Mouse (Mus musculus) lung, embryonic 15.5 days (tissue): ENCODE results near the gene Esrrg. TPM values are rescaled to one million over a fixed set of nuclear protein-coding genes. Genes with fewer than 3 reads are reported as not detected.
A peak's percentile ranks its signal among the peaks of the same experiment; 100 is the strongest.

Experiments
- ATAC-seq: fragments of 200-750 bp; cut with Nextera tagmentation; 2 replicates; pipeline ENCODE4 v1.8.0; 2017; ENCODE audit warnings: moderate number of reproducible peaks, borderline replicate concordance; ENCODE audit not compliant: low FRiP score, low TSS enrichment; ENCODE audit errors: extremely low read depth
- H3K27ac ChIP-seq: fragments of 300-500 bp; sonication (generic); 2 replicates; pipeline ENCODE4 v1.5.1; 2015; ENCODE audit warnings: moderate library complexity, mild to moderate bottlenecking, inconsistent platforms
- H3K27me3 ChIP-seq: fragments of 300-500 bp; sonication (generic); 2 replicates; pipeline ENCODE4 v1.6.1; 2015; ENCODE audit warnings: inconsistent platforms
- H3K36me3 ChIP-seq: fragments of 300-500 bp; sonication (generic); 2 replicates; pipeline ENCODE4 v1.6.1; 2015; ENCODE audit warnings: inconsistent platforms
- H3K4me1 ChIP-seq: fragments of 300-500 bp; sonication (generic); 2 replicates; pipeline ENCODE4 v1.6.1; 2015; ENCODE audit warnings: inconsistent platforms
- H3K4me2 ChIP-seq: fragments of 300-500 bp; sonication (generic); 2 replicates; pipeline ENCODE4 v1.6.1; 2015; ENCODE audit warnings: inconsistent platforms, mild to moderate bottlenecking, moderate library complexity
- H3K4me3 ChIP-seq: fragments of 300-500 bp; sonication (generic); 2 replicates; pipeline ENCODE4 v1.5.1; 2015; ENCODE audit warnings: mild to moderate bottlenecking, inconsistent platforms
- H3K9ac ChIP-seq: fragments of 300-500 bp; sonication (generic); 2 replicates; pipeline ENCODE4 v1.6.1; 2015; ENCODE audit warnings: inconsistent platforms
- H3K9me3 ChIP-seq: fragments of 300-500 bp; sonication (generic); 2 replicates; pipeline ENCODE4 v1.6.1; 2016; ENCODE audit warnings: inconsistent platforms
- WGBS: fragments of 180-500 bp; shearing (Covaris S2); methylation state at CpG from one replicate; pipeline ENCODE4 v1.1.7; 2015; 5-methylcytosine and 5-hydroxymethylcytosine counted together
- polyA plus RNA-seq: library from polyadenylated mRNA; unstranded; fragments of >200 nt; fragmentation: Nextera tagmentation; extraction: Ambion mirVana; gene quantifications from 2 replicates; pipeline ENCODE4 v1.2.1, GENCODE M21; 2015

Gene Esrrg
- polyA plus RNA-seq = 0.98 and 2.1 TPM in 2 replicates

GRCm38 (mm10) chr1:187608261-187608921 is at the start of gene Esrrg:
TSS of gene Esrrg (plus strand) at chr1:187608791.
- WGBS = 2% methylated on average over 21 of the region's 21 CpGs
- H3K9ac ChIP-seq = peak within 1 kb of the TSS; percentile 27
- no peaks in the 10 kb centered on the region for H3K36me3 ChIP-seq
- no peaks in the 10 kb centered on the region for H3K9me3 ChIP-seq
- peak within 1 kb of the TSS; percentile 44 for H3K4me3 ChIP-seq
- peaks cover 46% of the 10 kb centered on the region for H3K4me1 ChIP-seq
- no peak for ATAC-seq
- H3K4me2 ChIP-seq = peak within 1 kb of the TSS; percentile 93
- peaks cover 82% of the 10 kb centered on the region for H3K27me3 ChIP-seq
- H3K27ac ChIP-seq = no peak within 1 kb of the TSS

DNA sequence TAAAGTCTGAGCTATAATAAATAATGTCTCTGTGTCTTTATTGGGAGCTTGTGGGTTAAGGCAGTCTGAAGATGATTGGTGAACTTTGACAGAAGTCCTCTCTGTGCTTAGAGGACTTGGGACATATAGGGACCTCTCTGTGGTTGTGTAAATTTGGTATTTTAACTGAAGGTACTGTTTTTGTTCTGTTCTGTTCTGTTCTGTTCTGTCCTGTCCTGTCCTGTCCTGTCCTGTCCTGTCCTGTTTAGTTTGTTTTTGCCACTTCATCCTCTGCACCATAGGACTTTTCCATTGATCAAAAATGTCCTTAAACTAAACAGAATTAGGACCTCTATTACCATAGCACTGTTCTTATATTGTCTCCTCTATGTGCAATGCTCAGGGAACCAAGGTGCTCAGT is 24.6 kb upstream of the Esrrg start:
- no peak for ATAC-seq
- H3K9ac ChIP-seq = no peak overlapping the region

DNA sequence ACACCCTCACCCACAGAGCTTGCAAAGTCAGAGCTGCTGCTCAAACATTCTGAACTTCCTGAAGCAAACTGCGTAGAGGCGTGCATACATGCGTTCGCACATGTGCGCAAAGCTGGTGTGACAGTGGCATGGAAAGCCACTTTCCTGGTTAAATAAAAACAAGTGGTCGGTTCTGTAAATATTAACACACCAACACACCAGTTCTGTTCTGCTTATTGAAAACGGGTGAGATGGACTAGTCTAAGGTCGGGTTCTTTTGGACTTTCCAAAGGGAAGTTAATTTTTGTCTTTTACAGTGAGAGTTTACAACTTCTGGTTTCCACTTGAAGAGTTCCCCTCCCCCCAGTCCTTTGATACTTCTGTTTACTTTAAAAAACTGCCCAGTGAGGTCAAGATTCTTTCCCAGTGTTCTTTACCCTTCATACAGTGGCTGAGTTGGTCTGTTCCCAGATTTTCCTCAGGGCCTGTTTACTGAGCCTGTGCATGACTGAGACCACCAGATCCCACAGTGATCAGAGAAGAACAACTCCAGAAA is 22.0 kb upstream of the Esrrg start:
- Histone ChIP-seq H3K9me3 (no peaks in the 10 kb centered on the region), H3K36me3 (no peaks in the 10 kb centered on the region), H3K9ac (no peak overlapping the region), H3K4me2 (no peak overlapping the region), H3K27ac (no peak overlapping the region), H3K4me1 (no peaks in the 10 kb centered on the region; the same call in 1 of the 2 replicates), H3K27me3 (no peaks in the 10 kb centered on the region), H3K4me3 (no peak overlapping the region)
- 57% methylated on average over 8 of the region's 8 CpGs for WGBS
- ATAC-seq = no peak

More for the DNA sequence above, 24.6 kb upstream of the Esrrg start:
- H3K27me3 ChIP-seq = no peaks in the 10 kb centered on the region
- no peaks in the 10 kb centered on the region for H3K36me3 ChIP-seq
- H3K9me3 ChIP-seq = no peaks in the 10 kb centered on the region
- H3K27ac ChIP-seq = no peak overlapping the region
- no peaks in the 10 kb centered on the region; the same call in 1 of the 2 replicates for H3K4me1 ChIP-seq
- no peak overlapping the region for H3K4me3 ChIP-seq
- H3K4me2 ChIP-seq = no peak overlapping the region

- WGBS = 46% methylated on average over 2 of the region's 2 CpGs
- no peak for ATAC-seq
- H3K27me3 ChIP-seq = peaks cover 57% of the 10 kb centered on the region
These were observed 5.6 kb upstream of the Esrrg start for GRCm38 (mm10) chr1:187602942-187603341.

DNA sequence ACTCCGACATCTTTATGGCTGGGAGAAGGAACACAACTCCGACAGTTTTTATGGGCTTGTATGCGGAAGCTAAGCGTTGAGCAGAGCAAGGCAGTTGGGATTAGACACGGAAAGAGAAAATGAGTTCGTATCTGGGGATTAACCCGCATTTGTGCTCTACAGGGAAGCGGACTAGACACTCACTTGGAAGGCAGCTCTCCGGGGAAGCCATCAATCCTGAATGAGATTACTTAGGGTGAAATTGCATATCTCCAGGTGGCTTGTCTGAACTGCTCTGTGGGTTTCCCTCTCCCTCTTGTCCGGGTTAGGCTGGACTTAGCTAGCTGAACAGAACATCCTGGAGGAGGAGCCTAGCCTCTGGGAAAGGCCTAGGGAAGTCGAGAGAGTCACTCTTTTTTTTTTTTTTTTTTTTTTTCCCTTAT is 4.5 kb upstream of the Esrrg start:
- Histone ChIP-seq H3K36me3 (no peaks in the 10 kb centered on the region), H3K9ac (no peak overlapping the region), H3K9me3 (no peaks in the 10 kb centered on the region), H3K4me3 (no peak overlapping the region), H3K27ac (no peak overlapping the region), H3K27me3 (peaks cover 69% of the 10 kb centered on the region), H3K4me1 (peaks cover 39% of the 10 kb centered on the region), H3K4me2 (peak overlapping the region; percentile 18; the same call in 1 of the 2 replicates)
- no peak for ATAC-seq
- 11% methylated on average over 11 of the region's 11 CpGs for WGBS

More at GRCm38 (mm10) chr1:187602942-187603341, 5.6 kb upstream of the Esrrg start:
- peaks cover 29% of the 10 kb centered on the region for H3K4me1 ChIP-seq
- H3K36me3 ChIP-seq = no peaks in the 10 kb centered on the region
- no peak overlapping the region for H3K4me3 ChIP-seq
- no peak overlapping the region for H3K27ac ChIP-seq
- no peak overlapping the region for H3K4me2 ChIP-seq
- no peak overlapping the region for H3K9ac ChIP-seq
- no peaks in the 10 kb centered on the region for H3K9me3 ChIP-seq

DNA sequence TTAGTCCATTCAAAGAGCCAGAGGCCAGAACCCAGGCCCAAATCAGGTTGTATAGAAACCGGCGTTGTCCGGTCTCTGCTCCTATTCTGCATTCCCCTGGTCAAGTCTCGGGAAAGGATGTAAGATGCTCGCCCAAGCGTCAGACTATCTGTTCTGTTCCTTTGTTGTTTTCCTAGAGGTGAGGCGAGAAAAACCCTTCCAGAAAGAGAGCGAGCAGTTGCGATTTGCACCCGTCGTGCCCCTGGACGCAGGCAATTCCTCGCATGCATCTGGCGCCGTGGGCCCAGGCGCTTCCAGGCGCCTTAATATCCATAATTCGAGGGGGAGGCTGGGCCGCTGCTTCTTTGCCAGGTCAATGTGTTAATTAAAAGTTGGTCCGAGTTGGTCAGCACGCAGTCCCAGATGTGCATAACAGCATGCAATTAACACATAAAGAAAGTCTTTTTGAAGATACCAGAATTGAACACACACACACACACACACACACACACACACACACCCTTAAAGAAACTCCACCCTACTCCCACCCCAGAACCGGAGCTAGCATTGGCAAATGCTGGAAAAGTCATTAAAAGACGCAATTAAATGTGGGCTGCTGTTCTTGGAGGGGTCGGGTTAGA is 3.8 kb upstream of the Esrrg start:
- no peak overlapping the region for H3K27ac ChIP-seq
- H3K4me3 ChIP-seq = 0 out of 2 replicates have a peak overlapping the region, but pooled peaks have one; percentile 15
- no peaks in the 10 kb centered on the region for H3K36me3 ChIP-seq
- no peak for ATAC-seq
- peak overlapping the region; percentile 46; the same call in 1 of the 2 replicates for H3K4me2 ChIP-seq
- H3K4me1 ChIP-seq = peaks cover 44% of the 10 kb centered on the region
- peaks cover 76% of the 10 kb centered on the region for H3K27me3 ChIP-seq
- no peak overlapping the region for H3K9ac ChIP-seq
- H3K9me3 ChIP-seq = no peaks in the 10 kb centered on the region
- 23% methylated on average over 24 of the region's 24 CpGs for WGBS

DNA sequence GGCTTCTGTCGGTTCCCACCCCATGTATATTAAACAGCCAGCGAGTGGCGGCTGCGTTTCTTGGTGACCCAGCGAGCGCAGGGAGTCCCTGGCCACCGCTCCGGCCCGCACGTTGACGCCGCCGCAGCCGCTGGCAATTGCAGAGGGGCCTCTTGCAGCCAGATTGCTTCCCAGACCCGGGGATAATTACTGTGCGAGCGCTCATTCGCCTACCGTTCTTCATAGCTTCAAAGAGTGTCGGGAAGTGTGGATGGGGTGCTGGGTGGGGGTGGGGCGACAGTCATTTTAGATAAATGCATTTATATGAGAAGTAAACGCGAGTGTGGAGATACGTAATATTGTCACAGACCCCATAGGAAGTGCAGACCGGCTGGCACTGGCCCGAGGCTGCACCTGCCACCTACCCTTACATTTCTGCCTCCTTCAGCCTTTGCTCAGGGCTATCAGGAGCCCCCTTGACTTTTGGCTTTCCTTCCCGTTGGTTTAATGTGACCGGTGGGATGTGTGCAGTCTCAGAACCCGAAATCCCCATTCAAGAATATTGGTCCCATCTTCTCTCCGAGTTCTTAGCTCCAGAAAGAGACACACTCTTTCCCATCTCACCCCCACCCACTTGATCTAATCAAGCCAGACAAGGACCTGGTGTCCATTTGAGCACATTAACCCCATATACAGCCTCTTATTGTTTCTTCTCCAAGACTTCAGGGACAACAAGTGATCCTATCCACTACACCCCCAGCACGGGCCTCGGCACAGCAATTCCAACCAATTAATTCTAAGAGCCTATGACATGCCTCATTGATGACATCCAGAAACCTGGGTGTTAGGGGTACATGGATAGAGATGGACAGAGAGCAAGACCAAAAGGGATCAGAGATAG is 3.0 kb upstream of the Esrrg start:
- Histone ChIP-seq H3K4me2 (peak overlapping the region; percentile 46), H3K4me3 (peak overlapping the region; percentile 15; the same call in 1 of the 2 replicates), H3K27me3 (peaks cover 84% of the 10 kb centered on the region), H3K4me1 (peaks cover 46% of the 10 kb centered on the region), H3K27ac (no peak overlapping the region), H3K9me3 (no peaks in the 10 kb centered on the region), H3K9ac (no peak overlapping the region), H3K36me3 (no peaks in the 10 kb centered on the region)
- no peak for ATAC-seq
- WGBS = 3% methylated on average over 32 of the region's 32 CpGs

- Histone ChIP-seq H3K4me1 (peaks cover 46% of the 10 kb centered on the region), H3K36me3 (no peaks in the 10 kb centered on the region), H3K4me2 (0 out of 2 replicates have a peak overlapping the region, but pooled peaks have one; percentile 4), H3K4me3 (no peak overlapping the region), H3K27ac (no peak overlapping the region), H3K27me3 (peaks cover 92% of the 10 kb centered on the region), H3K9me3 (no peaks in the 10 kb centered on the region), H3K9ac (no peak overlapping the region)
- WGBS = 4% methylated on average over 23 of the region's 23 CpGs
- ATAC-seq = no peak
These were observed 2.1 kb upstream of the Esrrg start for GRCm38 (mm10) chr1:187606271-187607040.

- peaks cover 92% of the 10 kb centered on the region for H3K27me3 ChIP-seq
- no peak for ATAC-seq
- WGBS = 3% methylated on average over 47 of the region's 47 CpGs
- peak overlapping the region; percentile 39 for H3K4me2 ChIP-seq
- no peaks in the 10 kb centered on the region for H3K36me3 ChIP-seq
- H3K4me3 ChIP-seq = peak overlapping the region; percentile 44
- no peak overlapping the region for H3K27ac ChIP-seq
- peaks cover 46% of the 10 kb centered on the region for H3K4me1 ChIP-seq
- H3K9ac ChIP-seq = no peak overlapping the region
- H3K9me3 ChIP-seq = no peaks in the 10 kb centered on the region
These were observed 1.2 kb upstream of the Esrrg start for GRCm38 (mm10) chr1:187607065-187608047.
